Mouse (Mus musculus) layer of hippocampus, adult 11-12 months (tissue): ENCODE measurements around the gene Smagp.

ENCODE experiments used
- DNase-seq: peaks from one replicate; pipeline ENCODE4 v3.0.0; 2022; ENCODE audit warnings: low spot score

Gene Smagp

GRCm38 (mm10) chr15:100636700-100637501 is at the start of gene Smagp:
Gene Smagp (minus strand): TSS chr15:100636940.
- DNase-seq = no peak

DNA sequence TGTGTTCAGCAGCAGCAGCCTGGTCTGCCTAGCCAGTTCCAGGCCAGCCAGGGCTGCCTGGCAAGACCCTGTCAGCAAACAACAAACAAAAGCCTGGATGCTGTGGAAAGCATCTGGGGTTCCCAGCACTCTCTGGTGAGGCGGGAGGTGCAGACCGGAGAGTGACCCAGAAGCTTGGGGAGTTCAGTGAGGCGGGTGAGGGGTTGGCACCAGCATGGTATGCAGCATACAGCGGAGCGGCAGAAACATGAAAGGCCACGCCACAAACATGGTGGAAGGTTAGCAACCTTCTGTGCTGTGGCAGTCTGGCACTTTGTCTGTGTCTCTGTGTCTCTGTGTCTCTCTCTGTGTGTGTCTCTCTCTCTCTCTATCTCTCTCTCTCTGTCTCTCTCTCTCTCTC is 49.7 kb upstream of the Smagp start:
- no peak for DNase-seq

GRCm38 (mm10) chr15:100685849-100686248 is 49.1 kb upstream of the Smagp start:
- no peak for DNase-seq

GRCm38 (mm10) chr15:100685255-100685654 is 48.5 kb upstream of the Smagp start:
- DNase-seq = no peak

GRCm38 (mm10) chr15:100684450-100684849 is 47.7 kb upstream of the Smagp start:
- DNase-seq = no peak

GRCm38 (mm10) chr15:100683041-100683440 is 46.3 kb upstream of the Smagp start:
- peak; percentile 87 for DNase-seq

DNA sequence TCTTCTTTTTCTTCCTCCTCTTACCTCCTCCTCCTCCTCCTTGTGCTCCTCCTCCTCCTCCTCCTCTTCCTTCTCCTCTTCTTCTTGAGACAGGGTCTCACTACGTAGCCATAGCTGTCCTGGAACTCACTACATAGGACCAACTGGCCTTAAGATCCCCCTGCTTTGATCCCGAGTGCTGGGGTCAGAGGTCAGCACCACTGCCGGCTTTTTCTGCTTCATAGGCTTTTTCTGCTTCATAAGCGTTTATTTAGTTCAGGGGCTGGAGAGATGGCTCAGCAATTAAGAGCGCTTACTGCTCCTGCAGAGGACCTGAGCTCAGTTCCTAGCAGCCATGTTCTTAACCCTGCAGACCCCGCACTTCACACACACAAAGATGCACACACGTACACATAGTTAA is 45.0 kb upstream of the Smagp start:
- DNase-seq = no peak

DNA sequence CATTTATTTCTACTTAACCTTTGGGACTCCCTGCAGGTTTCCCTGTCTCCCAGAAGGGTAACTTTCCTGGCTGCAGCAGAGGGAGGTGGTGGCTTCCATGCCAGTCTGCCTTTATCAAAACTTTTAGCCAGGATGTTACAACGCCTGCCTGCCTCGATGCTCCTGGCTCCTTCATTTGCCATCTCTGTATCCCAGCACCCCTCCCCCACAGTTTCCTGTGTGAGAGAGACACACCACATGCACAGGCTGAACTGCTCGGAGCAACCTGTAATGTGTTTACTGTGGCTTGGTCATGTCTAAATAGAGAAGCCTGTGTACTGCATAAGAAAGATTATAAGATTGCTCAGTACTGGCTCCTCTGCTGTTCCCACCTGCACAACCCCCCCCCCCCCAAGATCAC is 43.6 kb upstream of the Smagp start:
- DNase-seq = no peak

- DNase-seq = no peak
These were observed 42.3 kb upstream of the Smagp start for GRCm38 (mm10) chr15:100679005-100679404.

DNA sequence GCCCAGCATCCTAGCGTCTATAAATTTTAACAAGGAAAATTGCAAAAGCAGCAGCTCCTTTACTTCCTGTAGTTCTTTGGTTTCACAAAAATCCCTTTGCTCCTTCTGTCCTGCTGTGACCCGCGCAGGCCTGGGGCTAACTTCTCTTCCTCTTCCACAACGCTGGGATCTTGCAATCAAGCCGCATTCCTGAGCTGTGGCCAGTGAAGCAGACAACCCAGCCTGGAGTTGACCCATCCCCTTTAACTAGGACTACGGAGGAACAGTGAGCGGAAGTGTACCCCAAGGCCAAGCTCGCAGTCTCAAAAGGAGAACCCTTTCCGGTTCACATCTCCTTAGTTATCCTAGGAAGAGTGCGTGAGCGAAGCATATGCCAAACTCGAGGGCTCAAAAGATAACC is 41.8 kb upstream of the Smagp start:
- no peak for DNase-seq

DNA sequence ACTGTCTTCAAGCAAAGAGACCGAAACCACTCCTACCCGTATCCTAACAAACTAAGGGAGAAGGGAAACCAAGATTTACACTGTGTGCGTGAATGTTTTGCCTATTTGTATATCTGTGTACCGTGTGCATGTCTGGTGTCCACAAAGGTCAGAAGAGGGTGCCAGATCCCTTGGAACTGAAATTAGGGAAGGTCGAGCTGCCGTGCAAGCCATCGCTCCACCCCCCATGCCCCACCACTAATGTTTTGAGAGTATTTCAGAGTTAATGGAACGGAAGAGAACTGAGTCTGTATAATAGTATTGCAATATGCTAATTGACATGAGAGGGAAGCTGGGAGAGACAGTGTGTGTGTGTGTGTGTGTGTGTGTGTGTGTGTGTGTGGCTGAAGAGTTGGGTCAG is 40.9 kb upstream of the Smagp start:
- no peak for DNase-seq

DNA sequence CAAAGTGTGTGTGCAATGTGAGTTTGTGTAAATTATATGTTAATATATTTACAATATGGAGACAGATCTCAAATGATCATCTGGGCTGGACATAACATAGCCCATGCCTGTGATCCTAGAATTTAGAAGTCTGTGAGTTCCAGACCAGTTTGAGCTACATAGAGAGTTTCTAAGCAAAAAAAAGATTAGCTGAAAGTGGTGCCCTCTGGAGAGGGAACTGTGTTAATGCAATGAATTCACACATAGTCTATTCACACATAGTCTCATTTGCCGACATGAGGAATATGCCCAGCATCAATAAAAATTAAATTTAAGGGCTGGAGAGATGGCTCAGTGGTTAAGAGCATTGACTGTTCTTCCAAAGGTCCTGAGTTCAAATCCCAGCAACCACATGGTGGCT is 39.8 kb upstream of the Smagp start:
- DNase-seq = no peak

GRCm38 (mm10) chr15:100675486-100675885 is 38.7 kb upstream of the Smagp start:
- no peak for DNase-seq

DNA sequence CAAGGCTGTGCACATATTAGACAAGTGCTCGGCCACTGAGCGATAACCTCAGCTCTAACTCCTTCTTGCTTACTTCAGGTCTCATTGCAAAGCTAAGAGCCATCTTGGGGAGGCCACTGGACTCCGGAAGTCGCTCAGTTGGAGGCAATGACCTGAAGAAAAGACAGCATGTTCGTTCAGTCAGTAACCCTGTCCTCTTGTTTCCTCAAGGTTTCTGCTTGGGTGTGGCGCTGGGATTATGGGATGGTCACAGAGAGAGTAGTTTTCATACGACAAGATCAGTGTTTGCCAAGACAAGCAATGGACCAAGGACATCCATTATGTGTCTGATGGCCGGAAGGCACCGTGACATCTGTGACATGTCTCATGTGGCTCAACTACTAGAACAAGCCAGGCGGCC is 37.8 kb upstream of the Smagp start:
- no peak for DNase-seq

GRCm38 (mm10) chr15:100673585-100674391 is 37.0 kb upstream of the Smagp start:
- peak; percentile 37 for DNase-seq

DNA sequence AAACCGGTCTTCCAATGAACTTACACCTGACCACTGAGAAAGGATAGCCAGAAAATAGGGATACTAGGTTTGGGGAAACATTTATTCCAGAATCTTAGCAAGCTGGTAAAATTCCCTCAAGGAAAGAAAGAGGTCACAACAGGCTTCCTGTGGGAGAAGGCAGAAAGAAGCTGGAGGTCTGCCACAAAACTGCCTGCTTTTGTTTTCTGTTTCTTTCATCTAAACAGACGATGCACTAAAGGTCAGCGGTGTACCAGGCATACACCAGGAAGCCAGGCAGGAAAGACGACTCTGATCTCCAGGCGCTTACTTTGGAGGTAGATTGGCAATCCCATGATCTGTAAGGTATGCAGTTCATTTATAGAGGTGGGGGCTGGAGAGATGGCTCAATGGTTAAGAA is 34.1 kb upstream of the Smagp start:
- DNase-seq = no peak

- DNase-seq = no peak
These were observed 33.3 kb upstream of the Smagp start for GRCm38 (mm10) chr15:100670004-100670403.

DNA sequence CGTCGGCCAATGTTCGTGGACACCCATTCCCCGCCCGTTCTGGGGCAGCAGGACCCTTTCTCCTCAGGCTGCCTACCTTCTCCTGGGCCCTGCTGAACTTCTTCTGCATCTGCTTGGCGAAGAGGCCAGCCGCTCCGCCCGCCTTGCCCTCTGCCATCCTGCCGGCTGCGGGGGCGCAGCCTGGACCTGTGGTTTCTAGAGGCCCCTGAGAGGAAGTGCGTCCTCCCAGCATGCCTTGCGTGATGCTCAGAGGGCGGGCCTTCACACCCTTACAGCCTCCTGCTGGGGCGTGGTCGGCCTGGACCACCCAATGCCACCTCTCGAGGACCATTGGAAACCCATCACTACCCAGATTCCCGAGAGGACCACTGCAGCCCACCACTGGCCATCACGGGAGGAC is 32.6 kb upstream of the Smagp start, which contains the start of gene Bin2:
Bin2 (minus strand) TSS at position 217 of the 400 bp plus-strand sequence.
- DNase-seq = peak; percentile 62

GRCm38 (mm10) chr15:100667871-100668545 is 31.3 kb upstream of the Smagp start:
- DNase-seq = no peak

DNA sequence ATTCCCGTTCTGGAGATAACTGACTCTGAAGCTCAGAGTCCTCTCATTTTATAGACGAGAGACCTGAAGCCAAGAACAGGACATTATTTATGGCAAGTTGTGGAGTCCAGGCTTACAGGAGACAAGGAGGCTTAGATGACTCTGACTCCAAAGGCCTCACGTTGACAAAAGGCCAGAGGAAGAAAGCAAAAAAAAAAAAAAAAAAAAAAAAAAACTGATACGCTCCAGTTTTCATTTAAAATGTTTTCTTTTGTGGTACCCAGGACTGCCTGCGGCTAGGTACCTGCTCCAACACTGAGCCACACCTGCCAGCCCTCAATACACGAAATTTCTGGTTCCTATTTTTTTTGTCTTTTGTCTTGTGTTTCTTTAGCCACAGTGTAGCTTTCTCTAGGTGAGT is 30.7 kb upstream of the Smagp start:
- no peak for DNase-seq

DNA sequence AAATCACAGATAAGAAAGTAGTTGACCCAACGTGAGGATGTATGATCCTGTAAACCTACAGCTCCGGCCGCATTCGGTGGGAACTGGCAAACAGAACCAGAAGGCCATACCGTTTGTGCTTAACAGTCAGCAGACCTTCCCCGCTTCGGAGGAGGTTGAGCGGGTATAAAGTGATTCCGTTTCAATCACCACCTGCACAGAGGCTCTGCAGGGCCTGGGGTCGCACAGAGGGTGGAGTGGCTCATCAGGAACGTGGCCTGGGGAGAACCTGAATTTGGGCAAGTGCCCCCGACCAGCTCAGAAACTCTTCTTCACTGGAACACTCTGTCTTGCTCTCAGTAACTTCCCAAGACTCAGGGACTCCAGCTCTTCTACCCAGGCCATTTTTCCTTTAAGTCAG is 30.1 kb upstream of the Smagp start:
- DNase-seq = no peak

DNA sequence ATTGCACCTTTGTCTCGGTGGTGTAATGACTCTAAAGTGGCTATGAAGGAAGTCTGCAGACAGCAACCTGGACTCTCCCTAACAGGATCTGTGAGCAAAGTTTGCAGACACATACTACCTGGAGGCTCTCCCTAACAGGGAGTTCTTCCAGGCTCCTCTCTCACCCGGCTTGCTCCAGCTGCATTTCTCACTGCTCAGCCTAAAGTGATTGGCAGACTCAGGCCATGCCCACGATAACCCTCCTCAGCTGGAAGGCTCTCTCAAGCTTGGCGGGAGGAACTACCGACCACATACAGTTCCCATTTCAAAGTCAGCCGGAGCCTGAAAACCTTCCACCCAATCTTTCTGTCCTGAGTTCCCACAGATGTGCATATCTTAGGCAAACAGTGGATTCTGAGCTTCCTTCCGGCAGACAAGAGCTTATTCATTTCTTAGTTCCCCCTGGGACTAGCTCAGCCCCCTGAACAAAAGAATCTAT is 29.5 kb upstream of the Smagp start:
- no peak for DNase-seq
